Mouse (Mus musculus) midbrain, postnatal 0 days (tissue): Measurements from ENCODE around the gene Urgcp. TPM values are rescaled to one million over a fixed set of nuclear protein-coding genes. Genes with fewer than 3 reads are reported as not detected.
A peak's percentile ranks its signal among the peaks of the same experiment; 100 is the strongest.

Experiments used
- ATAC-seq: fragments of 200-750 bp; cut with Nextera tagmentation; 2 replicates; pipeline ENCODE4 v1.8.0; 2017; ENCODE audit warnings: moderate number of reproducible peaks, mild to moderate bottlenecking, moderate TSS enrichment, moderate library complexity; ENCODE audit not compliant: low FRiP score
- DNase-seq: peaks from one replicate; pipeline ENCODE4 v3.0.0-alpha.2; 2015; ENCODE audit warnings: low spot score
- H3K27ac ChIP-seq: fragments of 300-500 bp; sonication (generic); 2 replicates; pipeline ENCODE4 v1.5.1; 2014; ENCODE audit warnings: low read depth, mild to moderate bottlenecking, low read length, mixed read lengths
- H3K27me3 ChIP-seq: fragments of 300-500 bp; sonication (generic); 2 replicates; pipeline ENCODE4 v1.6.1; 2014; ENCODE audit warnings: low read length, control low read depth, mixed read lengths; ENCODE audit not compliant: insufficient read depth
- H3K36me3 ChIP-seq: fragments of 300-500 bp; sonication (generic); 2 replicates; pipeline ENCODE4 v1.6.1; 2014; ENCODE audit warnings: low read length, control low read depth, mixed read lengths; ENCODE audit not compliant: insufficient read depth
- H3K4me1 ChIP-seq: fragments of 300-500 bp; sonication (generic); 2 replicates; pipeline ENCODE4 v1.6.1; 2014; ENCODE audit warnings: mild to moderate bottlenecking, control low read depth, antibody characterized with exemption, low read length, mixed read lengths; ENCODE audit not compliant: insufficient read depth
- H3K4me2 ChIP-seq: fragments of 300-500 bp; sonication (generic); 2 replicates; pipeline ENCODE4 v1.6.1; 2014; ENCODE audit warnings: low read depth, mild to moderate bottlenecking, low read length, mixed read lengths; ENCODE audit not compliant: poor library complexity, severe bottlenecking
- H3K4me3 ChIP-seq: fragments of 300-500 bp; sonication (generic); 2 replicates; pipeline ENCODE4 v1.5.1; 2014; ENCODE audit warnings: low read depth, mild to moderate bottlenecking, low read length, moderate library complexity
- H3K9ac ChIP-seq: fragments of 300-500 bp; sonication (generic); replicated peaks from 2 replicates; pipeline ENCODE4 v1.6.1; 2014; ENCODE audit warnings: mild to moderate bottlenecking, low read length, moderate library complexity, mixed read lengths; ENCODE audit not compliant: poor library complexity, severe bottlenecking
- H3K9me3 ChIP-seq: fragments of 300-500 bp; sonication (generic); 2 replicates; pipeline ENCODE4 v1.6.1; 2016; ENCODE audit warnings: low read length, control low read depth
- CTCF ChIP-seq: IDR thresholded peaks from 2 replicates; pipeline ENCODE4 v1.5.1; 2016; ENCODE audit warnings: antibody characterized with exemption, mild to moderate bottlenecking
- WGBS: fragments of 180-500 bp; shearing (Covaris S2); extraction: QIAGEN DNeasy Blood & Tissue Kit; methylation state at CpG from one replicate; pipeline ENCODE4 v1.1.7; 2014; 5-methylcytosine and 5-hydroxymethylcytosine counted together
- polyA plus RNA-seq: library from polyadenylated mRNA; unstranded; fragments of >200 nt; fragmentation: Nextera tagmentation; extraction: Ambion mirVana; gene quantifications from 2 replicates; pipeline ENCODE4 v1.2.1, GENCODE M21; 2015
- total RNA-seq: library from RNA; depleted of rRNA; stranded (reverse); fragments of >200 nt; gene quantifications from 2 replicates; pipeline ENCODE4 v1.2.3, GENCODE M21; 2014

Gene Urgcp
- total and polyA plus RNA-seq, 2 experiments from 2014 or later, result 34.2 to 53.9 TPM

DNA sequence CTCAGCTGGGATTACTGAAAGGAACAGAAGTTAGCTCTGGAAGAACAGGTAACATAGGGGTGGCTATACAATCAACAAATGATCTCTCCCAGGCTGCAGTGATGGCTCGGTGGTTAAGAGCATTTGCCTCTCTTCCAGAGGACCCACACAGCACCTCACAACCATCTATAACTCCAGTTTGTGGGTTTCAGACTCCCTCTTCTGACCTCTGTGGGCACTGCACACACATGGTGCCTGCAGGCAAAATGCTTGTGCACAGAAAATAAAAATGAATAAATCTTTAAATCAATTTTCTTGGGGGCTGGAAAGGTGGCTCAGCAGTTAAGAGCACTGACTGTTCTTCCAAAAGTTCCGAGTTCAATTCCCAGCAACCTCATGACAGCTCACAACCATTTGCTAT is 16.3 kb upstream of the Urgcp start:
- no peak overlapping the region for H3K4me2 ChIP-seq
- H3K27ac ChIP-seq, result no peak overlapping the region
- no peaks in the 10 kb centered on the region for H3K27me3 ChIP-seq
- 73% methylated on average over 2 of the region's 2 CpGs for WGBS
- no peak for ATAC-seq
- no peak overlapping the region for H3K4me3 ChIP-seq
- H3K9me3 ChIP-seq, result no peaks in the 10 kb centered on the region
- H3K36me3 ChIP-seq, result peaks cover 15% of the 10 kb centered on the region
- DNase-seq, result no peak
- H3K9ac ChIP-seq, result no peak overlapping the region
- peak; percentile 51 for TF ChIP-seq CTCF
- H3K4me1 ChIP-seq, result no peaks in the 10 kb centered on the region

DNA sequence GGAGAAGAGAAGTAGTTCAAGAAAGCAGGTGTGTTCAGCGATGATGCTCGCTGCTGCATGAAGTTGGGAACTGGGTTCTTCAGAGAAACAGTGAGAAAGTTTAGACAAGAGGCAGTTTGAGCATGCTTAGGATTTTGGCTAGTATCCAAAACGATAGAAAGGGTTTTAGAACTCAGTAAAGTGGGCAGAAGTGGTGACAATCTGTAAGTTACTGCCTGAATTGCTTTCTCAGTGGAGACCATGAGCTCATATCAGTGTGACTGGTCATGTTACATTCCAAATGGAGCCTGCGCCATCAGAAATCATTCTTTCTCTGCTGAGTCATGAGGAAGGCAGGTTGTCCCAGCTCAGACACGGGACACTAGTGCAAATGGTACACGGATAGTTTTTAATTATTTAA is 3.8 kb upstream of the Urgcp start:
- Histone ChIP-seq H3K27ac (no peak overlapping the region), H3K27me3 (no peaks in the 10 kb centered on the region), H3K4me2 (no peak overlapping the region), H3K9me3 (no peaks in the 10 kb centered on the region), H3K4me1 (no peaks in the 10 kb centered on the region), H3K36me3 (peaks cover 15% of the 10 kb centered on the region; the same call in 1 of the 2 replicates), H3K4me3 (no peak overlapping the region), H3K9ac (no peak overlapping the region)
- no peak for ATAC-seq
- WGBS, result 88% methylated on average over 6 of the region's 6 CpGs
- TF ChIP-seq CTCF, result no peak
- DNase-seq, result no peak

DNA sequence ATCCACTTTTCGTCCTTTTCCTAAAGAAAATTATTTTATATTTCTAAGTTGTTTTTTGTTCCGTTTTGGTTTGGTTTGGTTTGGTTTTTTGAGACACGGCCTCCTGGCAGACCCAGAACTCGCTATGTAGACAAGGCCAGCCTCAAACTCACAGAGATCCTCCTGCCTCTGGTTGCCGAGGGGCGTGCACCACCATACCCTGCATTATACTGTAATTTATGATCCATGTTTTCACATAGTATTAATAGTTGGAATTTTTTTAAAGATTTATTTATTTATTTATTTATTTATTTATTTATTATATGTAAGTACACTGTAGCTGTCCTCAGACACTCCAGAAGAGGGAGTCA is 432 bp upstream of the Urgcp start:
- peak overlapping the region; percentile 92; the same call in 1 of the 2 replicates for H3K27ac ChIP-seq
- H3K27me3 ChIP-seq, result no peaks in the 10 kb centered on the region
- DNase-seq (no peak), ATAC-seq (peak; percentile 21; the same call in 1 of the 2 replicates)
- H3K4me2 ChIP-seq, result peak overlapping the region; percentile 79
- no peak for TF ChIP-seq CTCF
- H3K4me3 ChIP-seq, result peak overlapping the region; percentile 78
- WGBS, result 18% methylated on average over 6 of the region's 6 CpGs
- 0 out of 2 replicates have a peak overlapping the region, but pooled peaks have one; percentile 85 for H3K9ac ChIP-seq
- H3K36me3 ChIP-seq, result 0 out of 2 replicates have a peak, but pooled peaks cover 2% of the 10 kb centered on the region
- no peaks in the 10 kb centered on the region for H3K9me3 ChIP-seq
- 0 out of 2 replicates have a peak, but pooled peaks cover 5% of the 10 kb centered on the region for H3K4me1 ChIP-seq

DNA sequence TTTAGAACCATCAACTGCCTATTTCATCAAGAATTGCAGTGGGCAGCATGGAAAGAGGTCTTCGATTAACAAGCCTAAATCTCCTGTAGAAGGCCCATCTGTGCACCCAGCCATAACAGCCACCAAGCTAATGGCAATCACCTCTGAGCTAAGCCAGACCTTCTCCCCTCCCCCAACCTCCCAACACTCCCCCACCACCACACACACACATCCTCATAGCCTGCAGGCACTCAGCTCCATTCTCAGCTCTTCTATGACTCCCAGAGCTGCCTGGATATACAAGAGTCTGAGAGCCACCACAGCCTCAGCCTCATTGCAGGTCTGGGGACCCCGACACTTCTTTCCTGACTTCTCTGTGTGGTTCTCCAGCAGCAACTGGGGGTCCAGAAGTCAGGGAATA is 8.4 kb downstream of the Urgcp start:
- TF ChIP-seq CTCF, result no peak
- no peak overlapping the region for H3K9ac ChIP-seq
- H3K27ac ChIP-seq, result no peak overlapping the region
- H3K27me3 ChIP-seq, result no peaks in the 10 kb centered on the region
- no peak overlapping the region for H3K4me3 ChIP-seq
- 94% methylated on average over 2 of the region's 2 CpGs for WGBS
- DNase-seq (no peak), ATAC-seq (no peak)
- 0 out of 2 replicates have a peak, but pooled peaks cover 3% of the 10 kb centered on the region for H3K9me3 ChIP-seq
- H3K4me2 ChIP-seq, result no peak overlapping the region
- no peaks in the 10 kb centered on the region for H3K36me3 ChIP-seq
- no peaks in the 10 kb centered on the region for H3K4me1 ChIP-seq

DNA sequence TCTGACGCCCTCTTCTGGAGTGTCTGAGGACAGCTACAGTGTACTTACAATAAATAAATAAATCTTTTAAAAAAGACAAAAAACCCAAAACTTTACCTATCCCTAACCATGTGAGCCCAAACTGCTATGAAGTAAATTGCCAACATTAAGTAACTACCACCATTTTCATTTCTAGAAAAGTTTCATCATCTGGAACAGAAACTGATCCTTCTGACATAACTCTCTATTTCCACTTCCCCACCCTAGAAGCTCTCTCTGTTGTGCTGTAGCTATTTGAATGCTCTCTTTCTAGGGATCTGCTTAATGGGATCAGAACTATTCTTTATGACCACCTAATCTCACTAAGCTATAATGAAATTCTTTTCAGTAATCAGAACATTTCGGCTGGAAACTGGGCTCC is 17.2 kb downstream of the Urgcp start:
- ATAC-seq (no peak), DNase-seq (no peak)
- 71% methylated on average over 2 of the region's 2 CpGs for WGBS
- H3K4me1 ChIP-seq, result 0 out of 2 replicates have a peak, but pooled peaks cover 2% of the 10 kb centered on the region
- no peak overlapping the region for H3K27ac ChIP-seq
- TF ChIP-seq CTCF, result no peak
- H3K9ac ChIP-seq, result no peak overlapping the region
- no peaks in the 10 kb centered on the region for H3K36me3 ChIP-seq
- H3K4me2 ChIP-seq, result no peak overlapping the region
- no peaks in the 10 kb centered on the region for H3K27me3 ChIP-seq
- H3K9me3 ChIP-seq, result no peaks in the 10 kb centered on the region
- H3K4me3 ChIP-seq, result no peak overlapping the region

DNA sequence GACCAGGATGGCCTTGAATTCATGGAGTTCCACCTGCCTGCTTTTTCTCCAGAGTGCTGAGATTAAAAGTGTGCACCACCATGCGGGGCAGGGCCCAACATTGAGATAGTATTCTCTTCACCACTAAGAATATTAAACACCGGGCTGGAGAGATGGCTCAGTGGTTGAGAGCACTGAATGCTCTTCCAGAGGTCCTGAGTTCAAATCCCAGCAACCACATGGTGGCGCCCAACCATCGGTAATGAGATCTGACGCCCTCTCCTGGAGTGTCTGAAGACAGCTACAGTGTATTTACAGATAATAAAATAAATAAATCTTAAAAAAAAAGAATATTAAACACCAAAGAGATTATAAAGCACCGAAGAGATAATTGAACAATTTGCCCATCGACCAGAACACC is 20.1 kb downstream of the Urgcp start:
- TF ChIP-seq CTCF, result peak; percentile 47
- Histone ChIP-seq H3K4me1 (0 out of 2 replicates have a peak, but pooled peaks cover 4% of the 10 kb centered on the region), H3K4me3 (no peak overlapping the region), H3K4me2 (no peak overlapping the region), H3K36me3 (no peaks in the 10 kb centered on the region), H3K9me3 (no peaks in the 10 kb centered on the region), H3K9ac (no peak overlapping the region), H3K27me3 (no peaks in the 10 kb centered on the region), H3K27ac (no peak overlapping the region)
- no peak for DNase-seq
- ATAC-seq, result no peak
- WGBS, result 79% methylated on average over 7 of the region's 7 CpGs
